Mouse (Mus musculus) kidney, adult 2 months (tissue): Measurements from ENCODE around the gene Gast. TPM values are rescaled to one million over a fixed set of nuclear protein-coding genes. Genes with fewer than 3 reads are reported as not detected.

Experiments used
- DNase-seq: peaks from one replicate; pipeline ENCODE4 v3.0.0; 2021
- H3K27ac ChIP-seq: fragments of 200-500 bp; 2 replicates; pipeline ENCODE4 v1.5.1; 2012; ENCODE audit warnings: low read depth, low read length, control low read depth, inconsistent platforms; ENCODE audit not compliant: insufficient read depth
- H3K27me3 ChIP-seq: fragments of 200-500 bp; replicated peaks from 2 replicates; pipeline ENCODE4 v1.6.1; 2012; ENCODE audit warnings: mild to moderate bottlenecking, moderate library complexity, low read length, inconsistent platforms; ENCODE audit not compliant: control insufficient read depth, insufficient read depth
- H3K36me3 ChIP-seq: fragments of 200-500 bp; 2 replicates; pipeline ENCODE4 v1.6.1; 2012; ENCODE audit warnings: mild to moderate bottlenecking, moderate library complexity, low read length, inconsistent platforms; ENCODE audit not compliant: control insufficient read depth, insufficient read depth
- H3K4me1 ChIP-seq: fragments of 200-500 bp; 2 replicates; pipeline ENCODE4 v1.6.1; 2011; ENCODE audit warnings: low read length; ENCODE audit not compliant: control insufficient read depth, insufficient read depth
- H3K4me3 ChIP-seq: fragments of 200-500 bp; 2 replicates; pipeline ENCODE4 v1.5.1; 2011; ENCODE audit warnings: mild to moderate bottlenecking, low read depth, low read length, control low read depth; ENCODE audit not compliant: insufficient read depth
- CTCF ChIP-seq: fragments of 200-500 bp; conservative IDR thresholded peaks from 2 replicates; pipeline ENCODE4 v1.5.1; 2011; ENCODE audit warnings: low read depth, mild to moderate bottlenecking, control low read depth, low read length, moderate library complexity, mixed read lengths; ENCODE audit not compliant: insufficient read depth, insufficient read length
- POLR2A ChIP-seq: fragments of 200-500 bp; IDR thresholded peaks from one replicate; pipeline ENCODE4 v1.6.1; 2011; ENCODE audit warnings: low read depth, low read length, control low read depth
- WGBS: fragments of 180-500 bp; shearing (Covaris S2); methylation state at CpG from one replicate; pipeline ENCODE4 v1.1.7; 2018; 5-methylcytosine and 5-hydroxymethylcytosine counted together
- polyA plus RNA-seq: library from polyadenylated mRNA; depleted of rRNA; stranded (reverse); fragments of >200 nt; gene quantifications from 2 replicates; pipeline ENCODE4 v1.2.3, GENCODE M21; 2012

Gene Gast
- polyA plus RNA-seq, 1 experiment = not detected

- 67% methylated on average over 8 of the region's 8 CpGs for WGBS
- peaks cover 8% of the 10 kb centered on the region for H3K36me3 ChIP-seq
- no peaks in the 10 kb centered on the region for H3K4me1 ChIP-seq
- H3K4me3 ChIP-seq = no peak overlapping the region
- DNase-seq = no peak
- H3K27ac ChIP-seq = no peak overlapping the region
- no peaks in the 10 kb centered on the region for H3K27me3 ChIP-seq
- TF ChIP-seq POLR2A (no peak), CTCF (no peak)
Measured at GRCm38 (mm10) chr11:100369822-100370221, 35.6 kb downstream of the Gast start.

GRCm38 (mm10) chr11:100371981-100372558 lies 37.9 kb downstream of the Gast start:
- no peak for DNase-seq
- Histone ChIP-seq H3K4me1 (no peaks in the 10 kb centered on the region; the same call in 1 of the 2 replicates), H3K27me3 (no peaks in the 10 kb centered on the region), H3K4me3 (no peak overlapping the region), H3K27ac (no peak overlapping the region), H3K36me3 (peaks cover 15% of the 10 kb centered on the region)
- 82% methylated on average over 7 of the region's 8 CpGs for WGBS
- TF ChIP-seq POLR2A (no peak), CTCF (no peak)

GRCm38 (mm10) chr11:100375127-100375526 lies 40.9 kb downstream of the Gast start:
- no peak overlapping the region for H3K27ac ChIP-seq

GRCm38 (mm10) chr11:100376005-100376404 lies 41.8 kb downstream of the Gast start:
- TF ChIP-seq CTCF (no peak), POLR2A (no peak)
- Histone ChIP-seq H3K36me3 (peaks cover 22% of the 10 kb centered on the region), H3K27ac (peak overlapping the region; percentile 39; the same call in 1 of the 2 replicates), H3K27me3 (no peaks in the 10 kb centered on the region), H3K4me1 (no peaks in the 10 kb centered on the region; the same call in 1 of the 2 replicates), H3K4me3 (no peak overlapping the region)
- 52% methylated on average over 4 of the region's 4 CpGs for WGBS
- DNase-seq = no peak

More at GRCm38 (mm10) chr11:100375127-100375526, 40.9 kb downstream of the Gast start:
- no peak for TF ChIP-seq CTCF
- no peak for TF ChIP-seq POLR2A
- H3K36me3 ChIP-seq = peaks cover 22% of the 10 kb centered on the region
- H3K4me3 ChIP-seq = no peak overlapping the region
- no peaks in the 10 kb centered on the region; the same call in 1 of the 2 replicates for H3K4me1 ChIP-seq
- DNase-seq = no peak
- 82% methylated on average over 9 of the region's 9 CpGs for WGBS
- H3K27me3 ChIP-seq = no peaks in the 10 kb centered on the region

GRCm38 (mm10) chr11:100376746-100377389 lies 42.7 kb downstream of the Gast start:
- TF ChIP-seq POLR2A = no peak
- TF ChIP-seq CTCF = no peak
- no peaks in the 10 kb centered on the region; the same call in 1 of the 2 replicates for H3K4me1 ChIP-seq
- WGBS = 74% methylated on average over 21 of the region's 21 CpGs
- H3K27ac ChIP-seq = peak overlapping the region; percentile 39; the same call in 1 of the 2 replicates
- no peak overlapping the region for H3K4me3 ChIP-seq
- peaks cover 22% of the 10 kb centered on the region for H3K36me3 ChIP-seq
- no peaks in the 10 kb centered on the region for H3K27me3 ChIP-seq
- no peak for DNase-seq

GRCm38 (mm10) chr11:100377989-100378388 lies 43.8 kb downstream of the Gast start:
- no peaks in the 10 kb centered on the region for H3K27me3 ChIP-seq
- H3K4me1 ChIP-seq = no peaks in the 10 kb centered on the region; the same call in 1 of the 2 replicates
- H3K27ac ChIP-seq = no peak overlapping the region
- WGBS = 92% methylated on average over 14 of the region's 14 CpGs
- no peak for TF ChIP-seq POLR2A
- TF ChIP-seq CTCF = no peak
- H3K36me3 ChIP-seq = peaks cover 24% of the 10 kb centered on the region
- no peak overlapping the region for H3K4me3 ChIP-seq
- no peak for DNase-seq

- no peaks in the 10 kb centered on the region; the same call in 1 of the 2 replicates for H3K4me1 ChIP-seq
- 85% methylated on average over 5 of the region's 5 CpGs for WGBS
- DNase-seq = no peak
- peaks cover 23% of the 10 kb centered on the region for H3K36me3 ChIP-seq
- TF ChIP-seq CTCF (no peak), POLR2A (no peak)
- H3K27ac ChIP-seq = no peak overlapping the region
- no peak overlapping the region for H3K4me3 ChIP-seq
- H3K27me3 ChIP-seq = no peaks in the 10 kb centered on the region
Measured at GRCm38 (mm10) chr11:100378446-100378845, 44.2 kb downstream of the Gast start.
